Mouse (Mus musculus) c-Kit-positive CD71-positive TER-119-positive erythroid progenitor cells, embryonic 14.5 days (primary cell): Measurements from ENCODE around the gene Ets1.

Experiments used
- DNase-seq: peaks from one replicate; pipeline ENCODE4 v3.0.0-alpha.2; 2013; ENCODE audit warnings: low spot score

Gene Ets1

DNA sequence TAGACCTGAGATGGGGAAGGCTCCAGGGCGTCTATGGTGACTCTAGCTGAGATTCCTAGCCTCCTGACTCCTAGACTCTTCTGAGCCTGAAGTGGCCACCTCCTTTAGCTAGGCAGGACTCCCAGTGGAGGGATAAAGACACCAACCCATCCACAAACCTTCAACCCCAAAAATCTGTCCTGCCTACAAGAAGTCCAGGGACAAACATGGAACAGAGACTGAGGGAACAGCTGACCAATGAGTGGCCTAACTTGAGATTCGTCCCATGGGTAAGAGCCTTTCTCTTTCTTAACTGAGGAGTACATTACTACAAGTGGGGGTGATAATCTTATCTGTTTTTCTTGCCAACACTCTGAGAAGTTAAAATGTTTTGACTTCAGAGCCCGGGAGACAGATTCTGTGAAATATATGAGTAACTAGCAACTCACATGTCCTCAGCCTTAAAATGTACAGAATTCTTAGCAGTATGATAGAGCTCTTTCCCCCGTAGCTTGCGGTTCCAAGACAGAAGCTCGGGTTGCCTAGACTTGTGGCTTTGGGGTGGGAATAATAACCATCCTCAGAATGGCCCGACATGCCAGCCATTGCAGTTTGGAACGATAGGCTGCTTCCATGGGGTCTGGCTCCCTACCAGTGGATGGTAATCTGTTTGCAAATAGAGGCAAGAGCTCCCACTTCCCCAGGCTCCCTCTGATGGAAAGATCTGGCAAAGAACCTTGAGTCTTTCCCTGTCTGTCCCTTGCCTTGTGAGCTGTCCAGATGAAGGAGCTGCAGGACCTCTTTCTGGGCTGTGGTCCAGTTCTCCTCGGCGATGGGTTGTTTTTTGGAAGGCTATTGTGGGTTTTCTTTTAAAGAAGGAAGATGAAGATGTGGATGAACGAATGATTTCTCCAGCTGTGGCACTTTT, 30.8 kb downstream of the Ets1 start:
- no peak for DNase-seq

DNA sequence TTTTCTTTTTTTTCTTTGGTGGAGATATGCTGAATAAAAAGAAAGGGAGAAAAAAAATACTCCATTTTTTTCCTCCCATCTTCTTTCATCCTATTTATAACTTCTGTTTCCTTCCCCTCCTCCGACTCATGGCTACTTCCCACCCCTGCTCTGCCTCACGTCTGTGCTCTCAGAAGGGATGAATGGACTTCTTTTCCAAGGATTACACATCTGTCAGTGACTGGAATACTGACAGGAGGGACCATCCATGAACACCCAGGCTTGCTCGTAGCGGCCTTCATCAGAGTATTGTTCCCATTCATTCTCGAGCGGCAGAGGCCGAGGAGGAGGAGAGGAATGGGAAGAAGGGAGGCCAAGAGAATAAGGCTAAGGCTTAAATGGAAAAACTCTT, 31.5 kb downstream of the Ets1 start:
- no peak for DNase-seq

DNA sequence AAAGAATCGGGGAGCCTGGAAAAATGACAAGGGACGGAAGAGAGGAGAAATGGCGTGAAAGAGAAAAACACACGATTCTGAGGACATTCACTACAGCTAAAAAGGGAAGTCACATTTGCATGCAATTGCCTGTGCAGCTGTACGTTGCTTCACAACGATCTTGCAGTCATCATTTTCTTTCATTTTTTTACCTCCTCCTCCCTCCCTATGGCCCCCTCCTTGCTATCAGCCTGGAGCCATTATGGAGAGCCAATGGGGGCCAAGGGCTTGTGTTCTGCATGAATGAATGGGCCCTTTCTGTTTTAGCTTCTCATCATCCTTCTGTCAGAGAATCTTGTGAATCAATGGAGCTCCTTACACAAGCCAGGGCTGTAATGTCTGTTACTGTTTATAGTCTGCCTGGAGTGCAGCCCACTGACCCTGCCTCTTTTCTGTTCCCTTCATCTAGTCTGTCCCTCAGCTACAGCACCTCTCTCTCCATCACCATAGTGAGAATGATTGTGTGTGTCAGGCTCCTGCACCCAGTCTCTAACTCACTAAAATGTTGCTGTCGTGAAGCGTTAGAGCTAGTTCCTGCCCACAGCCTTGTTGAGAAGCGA, 32.2 kb downstream of the Ets1 start:
- DNase-seq = no peak

DNA sequence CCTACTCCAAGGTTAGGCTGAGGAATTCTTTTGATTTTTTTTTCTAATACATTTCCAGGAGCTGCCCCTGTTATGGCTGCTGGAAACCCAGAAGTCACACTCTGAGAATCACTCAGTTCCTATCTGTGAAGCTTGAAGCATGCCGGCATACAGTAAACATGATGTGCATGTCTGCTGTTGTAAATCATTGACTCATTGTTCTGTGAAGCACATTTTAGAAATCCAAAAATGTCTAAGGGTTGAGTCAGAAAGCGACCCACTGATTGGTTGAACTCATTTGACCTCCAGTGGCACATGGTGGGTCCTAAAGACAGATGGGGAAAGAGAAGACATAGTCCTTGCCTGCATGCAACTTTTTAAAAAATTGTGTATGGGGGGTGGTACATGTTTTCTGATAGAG, 33.4 kb downstream of the Ets1 start:
- DNase-seq = no peak

DNA sequence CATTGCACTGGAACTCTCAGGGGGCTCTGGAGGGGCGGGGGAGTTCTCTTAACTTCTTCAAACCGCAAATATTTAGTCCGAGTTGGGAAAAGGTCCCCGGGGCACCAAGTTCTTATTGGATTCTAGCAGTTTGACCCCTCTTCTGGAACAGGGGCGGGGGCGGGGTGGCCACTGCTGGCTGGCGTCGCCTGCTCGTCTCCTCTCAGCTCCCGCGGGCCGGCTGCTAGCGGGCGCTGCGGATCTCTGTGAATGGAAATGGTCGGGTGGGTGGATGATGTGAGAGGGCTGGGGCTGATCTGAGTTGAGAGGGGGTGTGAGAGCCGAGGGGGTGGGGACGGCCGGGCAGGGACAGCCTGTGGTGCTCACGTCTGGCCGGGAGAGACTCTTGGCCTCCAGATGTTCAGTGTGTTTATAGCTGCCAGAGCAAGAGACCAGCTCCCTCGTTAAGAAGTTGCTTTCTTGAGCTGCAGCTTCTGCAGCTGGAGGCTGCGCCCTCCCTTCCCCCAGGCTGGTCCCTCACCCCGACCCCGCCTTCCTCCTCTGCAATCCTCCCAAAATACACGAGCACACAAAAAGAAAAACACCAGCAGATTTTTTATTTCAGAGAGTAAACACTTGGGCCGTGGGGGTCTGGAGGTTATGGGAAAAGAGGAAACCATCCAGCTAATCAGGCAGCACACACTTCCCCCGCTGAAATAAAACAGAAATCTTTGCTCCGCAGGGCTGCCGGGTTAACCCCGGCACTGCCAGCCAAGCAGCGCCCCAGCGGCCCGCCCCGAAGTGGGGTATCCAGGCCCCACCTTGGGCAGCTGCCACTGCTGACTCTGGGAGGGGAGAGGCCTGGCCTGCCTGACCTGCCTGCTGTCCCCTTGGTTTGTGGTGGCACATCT, 36.2 kb downstream of the Ets1 start:
- no peak for DNase-seq

DNA sequence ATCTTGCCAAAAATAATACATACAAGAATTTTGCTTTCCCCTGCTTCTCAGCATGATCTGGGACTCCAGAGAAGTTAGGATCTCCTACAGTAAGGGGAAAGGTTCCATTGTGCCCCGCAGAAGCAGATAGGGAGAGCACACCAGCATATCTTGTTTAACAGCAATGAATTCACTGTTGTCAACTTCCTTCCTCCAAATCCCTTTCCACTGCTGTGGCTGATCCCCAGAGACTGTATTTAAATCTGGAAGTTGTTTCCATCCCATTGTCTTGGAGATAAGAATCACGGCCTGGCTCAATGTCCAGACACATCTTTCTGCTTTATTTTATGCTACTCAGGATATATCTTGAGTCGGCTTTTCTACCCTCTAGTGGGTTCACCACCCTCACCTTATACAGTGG, 37.9 kb downstream of the Ets1 start:
- no peak for DNase-seq

DNA sequence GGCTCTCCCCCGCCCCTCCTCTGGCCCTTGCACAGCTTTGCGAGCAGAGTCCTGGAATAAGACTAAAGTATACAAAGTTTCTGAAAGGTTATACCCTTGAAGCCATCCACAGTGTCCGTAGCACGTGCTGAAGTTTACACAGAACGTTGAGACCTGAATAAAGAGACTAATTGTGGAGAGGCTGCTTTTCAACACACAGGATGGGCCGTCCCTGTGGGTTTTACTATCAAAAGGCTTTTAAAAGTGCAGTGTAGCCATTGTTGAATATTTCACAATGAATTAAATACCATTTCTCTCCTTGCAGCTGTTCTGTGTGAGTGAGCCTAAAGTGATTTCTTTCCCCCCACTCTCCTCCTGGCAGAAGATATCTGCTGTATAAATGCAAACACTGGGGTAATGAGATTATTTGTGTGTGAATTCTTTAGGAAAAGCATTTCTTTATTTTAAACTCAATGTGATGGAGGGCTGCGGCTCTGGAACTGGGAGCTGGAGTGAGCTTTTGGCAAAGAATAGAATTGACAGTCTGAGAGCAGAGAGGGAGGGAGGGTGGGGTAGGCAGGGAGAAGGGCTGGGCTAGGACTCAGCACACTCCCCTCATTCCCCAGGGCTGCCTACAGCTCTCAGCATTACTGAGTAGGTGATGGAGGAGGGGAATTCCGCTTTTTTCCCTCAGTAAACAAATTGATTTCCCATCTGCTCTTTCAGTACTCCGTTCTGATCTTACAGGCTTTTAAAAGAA, 39.8 kb downstream of the Ets1 start:
- DNase-seq = no peak

DNA sequence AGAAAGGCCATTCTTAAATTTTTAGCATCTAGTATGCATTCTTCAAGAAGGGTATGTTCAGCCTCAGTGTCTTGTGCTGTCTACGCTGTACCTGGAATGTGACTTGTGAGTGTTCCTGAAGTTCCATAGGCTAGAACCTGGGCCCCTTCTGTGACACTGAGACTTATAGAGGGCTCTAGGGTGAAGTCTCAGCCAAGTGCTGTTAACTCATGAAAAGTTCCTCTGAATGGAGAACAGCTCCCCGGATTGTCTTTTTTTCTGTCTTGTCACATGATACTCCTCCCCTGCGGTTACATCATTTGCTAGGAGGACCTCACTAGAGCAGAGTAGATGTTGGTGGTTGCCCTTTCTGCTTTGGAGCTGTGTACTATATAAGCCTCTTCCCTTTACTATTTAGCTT, 40.5 kb downstream of the Ets1 start:
- DNase-seq = no peak

DNA sequence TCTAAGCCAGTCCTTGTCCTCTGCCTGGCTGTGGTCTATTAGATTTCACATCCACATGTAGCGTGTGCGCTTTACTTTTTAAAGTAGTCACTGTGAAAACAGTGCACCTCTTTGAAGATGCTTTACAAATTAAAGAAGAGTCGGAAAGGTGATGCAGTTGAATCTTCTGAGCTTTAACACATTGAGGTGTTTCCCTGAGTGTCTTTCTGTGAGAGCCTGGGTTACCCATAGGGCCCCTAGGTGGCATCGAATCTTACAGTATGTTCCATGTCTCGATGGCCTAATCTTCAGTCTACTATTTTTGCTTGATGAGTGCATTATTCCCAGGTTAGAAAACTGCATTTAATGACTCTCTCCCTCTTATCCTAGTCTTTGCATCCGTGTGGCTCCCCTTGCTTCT, 41.6 kb downstream of the Ets1 start:
- no peak for DNase-seq

DNA sequence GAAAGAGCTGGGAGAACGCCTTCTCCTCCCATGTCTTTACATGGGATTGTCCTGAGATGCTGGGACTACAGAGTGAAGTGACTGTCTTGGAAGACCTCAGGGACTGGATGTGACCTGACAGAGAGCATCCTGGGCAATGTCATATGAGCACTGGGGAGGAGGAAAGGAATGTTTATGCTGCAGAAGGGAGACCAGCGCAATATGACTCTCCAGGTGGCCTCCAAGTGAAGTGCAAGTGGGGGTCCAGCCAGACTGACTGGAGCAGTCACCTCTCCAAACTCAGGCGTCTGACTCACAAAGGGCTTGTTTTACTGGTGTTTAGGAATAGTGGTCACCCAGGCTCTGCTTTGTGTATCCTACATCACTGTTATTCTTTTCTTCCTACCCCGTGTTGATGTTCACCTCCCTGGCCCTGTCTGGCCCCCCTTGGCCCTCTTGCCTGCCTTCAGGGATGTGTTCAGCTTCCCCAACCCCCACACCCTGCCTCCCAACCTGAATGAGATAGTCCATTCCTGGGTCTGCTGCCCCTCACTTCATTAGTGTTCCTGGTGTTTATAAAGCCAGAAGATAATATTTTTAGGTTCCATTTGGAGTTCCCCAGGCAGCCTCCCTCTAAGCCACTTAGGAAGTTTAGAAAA, 42.2 kb downstream of the Ets1 start:
- no peak for DNase-seq

DNA sequence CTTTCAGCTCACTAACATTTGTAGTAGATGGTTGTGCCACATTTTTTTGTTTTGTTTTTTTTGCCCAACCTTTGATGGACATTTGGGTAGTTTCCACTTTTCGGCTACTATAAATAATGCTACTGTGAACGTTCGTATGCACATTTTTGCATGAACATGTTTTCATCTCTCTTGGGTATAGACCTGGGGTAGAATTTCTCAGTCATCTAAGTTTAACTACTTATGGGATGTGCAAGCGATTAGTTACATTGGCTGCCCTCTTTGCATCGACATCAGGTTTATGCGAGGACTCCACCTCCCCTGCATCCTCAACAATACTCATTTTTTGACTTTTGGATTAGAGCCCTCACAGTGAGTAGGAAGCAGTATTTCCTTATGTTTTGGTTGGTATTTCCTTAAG, 43.5 kb downstream of the Ets1 start:
- DNase-seq = no peak

DNA sequence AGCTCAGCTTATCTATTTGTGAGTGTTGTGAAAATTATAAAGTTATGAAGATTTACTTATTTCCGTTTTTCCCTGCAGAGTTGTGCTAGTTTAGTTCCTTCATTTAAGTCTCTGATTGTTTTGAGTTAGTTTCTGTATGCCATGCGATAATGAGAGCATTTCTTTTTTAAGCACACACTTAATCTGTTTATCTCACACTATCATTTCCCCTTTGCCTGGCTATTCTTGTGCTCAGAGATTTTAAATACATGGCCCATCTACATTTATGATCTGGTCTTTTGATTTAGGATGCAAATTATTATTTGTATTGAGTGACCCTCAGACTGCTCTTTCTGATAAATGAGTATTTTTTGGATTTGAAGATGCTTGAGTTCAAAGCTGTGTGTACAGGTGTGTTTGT, 44.2 kb downstream of the Ets1 start:
- DNase-seq = no peak

DNA sequence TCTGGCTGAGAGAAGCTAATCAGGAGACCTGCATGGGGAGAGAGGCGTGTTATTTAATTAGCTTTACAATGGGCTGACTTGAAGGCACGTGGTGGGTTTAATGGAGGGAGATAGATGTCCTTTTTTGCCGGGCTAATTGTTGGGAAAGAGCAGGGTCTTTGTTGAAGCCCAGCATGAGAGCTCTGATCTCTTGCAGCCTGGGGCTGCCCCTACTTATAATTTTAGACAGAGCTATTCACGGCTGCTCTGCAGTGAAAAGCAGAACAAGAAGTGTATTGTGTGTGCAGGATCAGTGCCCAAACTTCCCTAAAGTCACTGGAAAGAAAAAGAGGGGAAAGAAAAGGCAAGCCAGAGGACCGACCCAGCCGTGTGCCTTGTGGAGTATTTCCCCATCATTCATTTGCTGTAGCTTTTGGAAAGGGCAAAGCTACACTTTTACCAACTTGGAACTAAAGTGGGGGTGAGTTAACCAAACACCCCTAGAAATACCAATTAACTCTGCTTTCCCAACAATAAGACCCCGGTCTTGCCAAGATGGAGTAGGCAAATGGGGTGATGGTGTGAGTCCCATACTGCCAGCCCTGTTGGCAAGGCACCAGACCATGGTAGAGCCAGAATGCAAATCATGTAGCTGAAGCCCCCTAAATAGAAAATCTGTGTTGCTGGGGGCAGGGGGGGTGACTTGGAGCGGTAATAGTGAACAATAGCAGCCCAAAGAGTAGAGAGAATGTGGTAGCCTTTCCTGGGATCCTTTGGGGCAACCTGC, 50.0 kb downstream of the Ets1 start:
- DNase-seq = no peak

DNA sequence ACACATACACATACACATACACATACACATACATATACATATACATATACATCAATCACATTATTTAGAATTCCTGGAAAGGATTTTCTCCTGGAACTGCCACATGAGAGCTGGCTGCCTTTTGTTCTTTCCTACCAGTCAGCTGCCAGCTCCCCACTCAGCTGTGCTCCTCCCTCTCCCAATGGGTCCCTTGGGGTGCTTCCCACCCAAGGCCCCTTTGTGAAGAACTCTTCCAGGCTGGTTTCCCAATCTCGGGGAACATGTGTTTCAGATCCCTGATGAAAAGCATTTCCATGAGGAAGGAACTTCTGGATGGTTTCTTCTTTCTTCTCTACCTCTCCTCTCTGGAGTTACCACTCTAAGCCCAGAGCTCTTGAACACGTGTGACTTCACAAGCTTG, 52.3 kb downstream of the Ets1 start:
- no peak for DNase-seq

DNA sequence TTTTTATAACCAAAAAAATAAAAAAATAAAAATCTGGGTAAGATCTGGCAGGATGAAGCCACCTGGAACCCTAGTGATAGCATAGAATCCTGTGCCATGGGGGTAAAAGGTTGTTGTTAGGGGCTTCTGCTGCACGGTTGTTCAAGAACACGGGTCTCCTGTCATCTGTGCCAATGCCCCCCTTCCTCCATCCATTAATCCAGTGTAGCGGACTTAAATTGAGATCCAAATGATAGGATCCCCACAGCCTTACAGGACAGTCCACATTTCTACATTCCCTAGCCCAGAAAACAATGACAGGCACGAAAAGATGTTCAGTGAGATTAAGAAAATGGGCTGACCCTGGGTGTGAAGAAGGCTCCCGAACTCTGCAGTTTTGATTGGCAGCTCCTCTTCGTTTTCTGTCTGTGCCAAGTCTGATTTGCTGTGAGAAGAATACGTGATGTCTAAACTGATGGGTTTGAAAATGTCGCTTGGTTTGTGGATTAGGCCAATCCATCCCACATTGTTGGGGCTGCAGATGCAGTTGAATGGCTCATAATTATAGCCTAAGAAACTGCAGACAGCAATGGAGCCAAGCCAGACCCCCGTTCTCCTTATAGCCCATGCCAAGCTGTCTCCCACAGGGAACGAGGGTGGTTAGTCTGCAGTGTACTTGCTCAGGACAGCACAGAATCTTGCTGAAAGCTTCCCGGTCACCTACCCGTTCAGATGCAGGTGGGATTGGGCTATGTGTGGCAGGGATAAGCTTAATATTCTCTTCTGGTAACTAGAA, 55.3 kb downstream of the Ets1 start:
- DNase-seq = no peak

DNA sequence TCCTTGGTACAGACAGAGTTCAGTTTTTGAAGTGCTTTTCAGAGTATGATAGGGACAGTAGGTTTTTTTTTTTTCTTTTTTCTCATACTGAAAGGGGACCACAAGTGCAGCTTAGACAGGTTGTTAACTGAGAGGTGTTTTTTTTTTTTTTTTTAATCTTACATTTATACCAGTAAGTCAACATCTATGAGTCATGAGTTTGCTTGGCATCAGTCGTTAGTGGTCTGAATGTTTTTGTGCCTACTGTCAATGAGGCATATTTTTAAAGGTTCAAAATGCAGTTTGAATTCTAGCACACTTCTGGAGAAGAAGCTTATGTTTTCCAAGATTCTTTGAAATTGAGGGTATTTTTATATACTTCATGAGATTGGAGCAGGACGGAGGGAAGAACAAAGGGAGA, 56.9 kb downstream of the Ets1 start:
- DNase-seq = no peak

DNA sequence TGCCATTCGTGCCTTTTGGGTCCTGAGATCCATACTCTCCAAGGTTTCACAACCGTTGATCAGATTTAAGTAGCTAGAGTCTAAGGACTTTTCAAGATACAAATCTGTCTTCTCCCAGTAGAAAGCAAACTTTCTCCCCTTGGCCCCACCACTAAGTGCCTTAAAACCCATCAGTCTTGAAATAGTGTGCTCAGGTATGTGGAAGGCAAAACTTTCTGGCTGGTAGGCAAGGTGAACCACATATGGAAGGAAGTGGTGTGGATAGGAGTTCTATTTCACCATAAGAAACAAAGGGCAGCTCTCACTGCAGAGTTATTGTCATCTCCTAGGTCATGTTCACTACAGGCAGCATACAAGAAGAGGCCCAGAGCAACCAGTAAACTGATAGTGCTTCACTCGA, 57.4 kb downstream of the Ets1 start:
- DNase-seq = no peak

DNA sequence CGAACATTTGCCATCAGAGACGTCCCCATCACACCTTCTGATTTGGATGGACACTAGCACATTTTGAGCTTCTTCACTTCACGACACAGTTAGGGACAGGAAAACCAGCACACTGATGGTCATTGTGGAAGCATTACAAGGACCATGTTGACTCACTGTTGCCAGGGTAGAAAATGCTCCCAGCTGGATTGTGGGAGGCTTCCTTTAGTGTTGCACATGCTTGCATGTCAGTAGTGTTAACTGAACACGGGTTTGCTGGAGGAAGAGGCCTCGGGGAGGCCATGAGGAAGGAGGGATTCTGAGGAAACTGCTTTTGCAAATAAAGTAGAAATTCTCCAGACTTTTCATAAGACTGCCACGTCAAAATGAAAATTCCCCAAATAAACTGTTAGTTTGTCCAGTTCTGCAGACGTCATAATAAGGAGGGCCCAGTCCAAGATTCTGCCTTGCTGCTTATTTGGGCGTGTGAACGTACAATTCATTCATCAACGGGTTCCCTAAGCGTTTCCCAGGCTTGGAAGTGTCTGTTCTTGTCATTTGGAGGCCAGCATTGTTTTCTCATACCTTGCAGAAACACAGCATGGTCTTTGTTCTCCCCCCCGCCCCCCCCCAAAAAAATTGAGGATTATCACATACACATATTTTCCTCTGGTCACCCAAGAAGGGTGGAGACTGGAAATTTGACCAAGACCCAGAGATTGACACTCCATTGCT, 58.2 kb downstream of the Ets1 start:
- DNase-seq = no peak

DNA sequence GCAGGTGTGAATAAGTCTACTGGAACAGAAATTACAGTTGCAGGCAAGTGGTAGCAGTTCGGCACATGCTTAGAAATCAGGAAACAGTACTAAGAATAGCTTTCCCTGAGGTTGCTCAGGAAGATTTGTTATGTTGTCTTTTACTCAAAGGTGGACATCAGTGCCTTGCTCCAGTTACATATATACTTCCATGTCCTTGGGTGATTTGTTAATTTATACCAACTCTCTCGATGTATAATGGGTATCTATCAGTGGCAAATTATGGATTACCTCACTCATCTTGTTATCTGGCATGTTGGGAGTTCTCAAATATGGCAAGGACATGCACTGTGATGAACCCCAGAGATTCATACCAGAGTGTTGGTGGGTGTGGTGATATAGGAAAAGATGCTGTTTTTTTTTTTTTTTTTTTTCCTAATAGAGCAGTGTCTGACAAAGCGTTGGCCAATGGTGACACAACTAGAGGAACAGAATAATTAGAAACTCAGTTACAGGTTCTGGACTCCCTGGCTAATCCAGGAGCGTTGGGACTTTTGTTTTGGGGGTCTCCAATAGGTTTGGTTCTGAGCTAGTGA, 59.0 kb downstream of the Ets1 start:
- no peak for DNase-seq
